Mouse (Mus musculus): ENCODE data around the gene Ttyh1.
"Not testable (repeated sequence)": the region's sequence is repeated elsewhere in the genome, so short reads cannot be mapped to it uniquely, and the experiment has no call there.

The Ttyh1 gene

GRCm38 (mm10) chr7:4144766-4145551 is 25.8 kb downstream of the Ttyh1 start:
- DNase-seq, result no peak

GRCm38 (mm10) chr7:4145552-4146190 is 26.5 kb downstream of the Ttyh1 start:
- DNase-seq, result peak; percentile 59 to 78

- no peak for DNase-seq
These were observed 27.3 kb downstream of the Ttyh1 start for GRCm38 (mm10) chr7:4146241-4147180.

- DNase-seq, result no peak
These were observed 28.2 kb downstream of the Ttyh1 start for GRCm38 (mm10) chr7:4147371-4147770.

GRCm38 (mm10) chr7:4147836-4148235 is 28.6 kb downstream of the Ttyh1 start:
- no peak for DNase-seq

GRCm38 (mm10) chr7:4148341-4149208 is 29.4 kb downstream of the Ttyh1 start:
- DNase-seq, result peak; percentile 29 to 59

GRCm38 (mm10) chr7:4149209-4150054 is 30.2 kb downstream of the Ttyh1 start:
- peak; percentile 87 to 89 for DNase-seq

GRCm38 (mm10) chr7:4150059-4150541 is 30.9 kb downstream of the Ttyh1 start, which contains the start of gene Leng9:
TSS of gene Leng9 (minus strand) at chr7:4150374.
- peak; percentile 54 to 71 for DNase-seq

- DNase-seq, result peak; percentile 85 to 91
These were observed 31.6 kb downstream of the Ttyh1 start for GRCm38 (mm10) chr7:4150811-4151221.

GRCm38 (mm10) chr7:4151241-4151640 is 32.0 kb downstream of the Ttyh1 start:
- DNase-seq, result no peak

GRCm38 (mm10) chr7:4154356-4154755 is 35.1 kb downstream of the Ttyh1 start:
- DNase-seq, result no peak

GRCm38 (mm10) chr7:4154976-4155375 is 35.8 kb downstream of the Ttyh1 start:
- DNase-seq, result no peak

GRCm38 (mm10) chr7:4161596-4161995 is 42.4 kb downstream of the Ttyh1 start:
- not testable (repeated sequence) for DNase-seq

- no peak for DNase-seq
These were observed 44.4 kb downstream of the Ttyh1 start for GRCm38 (mm10) chr7:4163571-4164072.

GRCm38 (mm10) chr7:4164090-4164910 is 45.1 kb downstream of the Ttyh1 start, which contains the start of gene Cdc42ep5:
TSS of gene Cdc42ep5 (minus strand) at chr7:4164860.
- DNase-seq, result peak; percentile 69 to 73

GRCm38 (mm10) chr7:4165286-4165685 is 46.1 kb downstream of the Ttyh1 start:
- DNase-seq, result peak; percentile 47 to 62

GRCm38 (mm10) chr7:4167098-4167497 is 47.9 kb downstream of the Ttyh1 start:
- no peak for DNase-seq

GRCm38 (mm10) chr7:4170193-4170938 is 51.2 kb downstream of the Ttyh1 start:
- no peak for DNase-seq

GRCm38 (mm10) chr7:4178438-4178837 is 59.2 kb downstream of the Ttyh1 start:
- DNase-seq, result peak; percentile 30 to 66

All from kidney, postnatal 36 days (tissue).